Mouse (Mus musculus) lung, postnatal 0 days (tissue): Measurements from ENCODE around the gene Lrrc8a.

Source experiments
- CTCF ChIP-seq: IDR thresholded peaks from 2 replicates; pipeline ENCODE4 v1.5.1; 2016; ENCODE audit warnings: antibody characterized with exemption, mild to moderate bottlenecking
- EP300 ChIP-seq: IDR thresholded peaks from 2 replicates; pipeline ENCODE4 v1.6.1; 2016; ENCODE audit warnings: antibody characterized with exemption, mild to moderate bottlenecking, control low read depth

- TF ChIP-seq CTCF, result no peak
- no peak for TF ChIP-seq EP300
These were observed 11.7 kb downstream of the Lrrc8a start for GRCm38 (mm10) chr2:30249182-30249581.
